Mouse (Mus musculus): ENCODE measurements at regions not wholly inside any gene's neighbourhood (a gene's known extent, or its start where the extent isn't known, plus 50 kb on each side); places are given as distances from the start of the nearest gene placed in this dataset.

- TF ChIP-seq CTCF (IDR thresholded peaks at IDR 0.05; ENCODE audit: low read depth) = no peak
- TF ChIP-seq EP300 (IDR thresholded peaks at IDR 0.05; ENCODE audit: low read depth) = no peak
These were observed 77.3 kb downstream of the Pxdc1 start for GRCm38 (mm10) chr13:34575997-34576314.

Measured in liver, postnatal 0 days (tissue).